Mouse (Mus musculus): Measurements from ENCODE around the gene Mid2. TPM values are rescaled to one million over a fixed set of nuclear protein-coding genes. Genes with fewer than 3 reads are reported as not detected.

Mid2 gene
- polyA plus RNA-seq, 1 experiment from 2014 or later = 1.2 TPM

DNA sequence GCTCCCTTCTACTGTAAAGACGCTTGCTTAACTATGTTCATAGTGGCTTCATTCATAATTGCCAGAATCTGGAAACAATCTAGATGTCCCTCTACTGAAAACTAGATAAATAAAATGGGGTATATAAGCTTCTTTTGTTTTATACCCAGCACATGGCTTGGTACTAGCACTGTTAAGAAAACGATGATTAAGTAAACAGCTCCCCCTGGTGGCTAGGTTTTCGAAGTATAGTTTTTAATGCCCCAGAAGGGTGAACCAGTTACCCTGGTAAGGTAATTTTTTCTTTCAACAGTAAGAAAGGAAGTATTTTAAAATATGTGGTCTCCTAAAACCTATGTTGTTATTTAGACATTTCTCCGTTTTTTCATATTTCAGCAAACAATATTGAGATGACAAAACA lies 58.0 kb downstream of the Mid2 start:
- Histone ChIP-seq H3K4me1 (no peaks in the 10 kb centered on the region), H3K9me3 (replicated peaks) (no peaks in the 10 kb centered on the region), H3K4me2 (no peak overlapping the region), H3K27me3 (no peaks in the 10 kb centered on the region), H3K27ac (no peak overlapping the region), H3K36me3 (ENCODE audit: poor library complexity, severe bottlenecking) (no peaks in the 10 kb centered on the region), H3K9ac (no peak overlapping the region), H3K4me3 (no peak overlapping the region)
- no peak for ATAC-seq
- WGBS = 40% methylated on average over 4 of the region's 4 CpGs

GRCm38 (mm10) chrX:140738986-140739385 lies 74.6 kb downstream of the Mid2 start:
- Histone ChIP-seq H3K4me1 (no peaks in the 10 kb centered on the region), H3K9ac (no peak overlapping the region), H3K4me3 (no peak overlapping the region), H3K27me3 (peaks cover 6% of the 10 kb centered on the region; the same call in 1 of the 2 replicates), H3K27ac (no peak overlapping the region), H3K36me3 (ENCODE audit: poor library complexity, severe bottlenecking) (no peaks in the 10 kb centered on the region), H3K4me2 (no peak overlapping the region), H3K9me3 (replicated peaks) (no peaks in the 10 kb centered on the region)
- ATAC-seq = no peak

DNA sequence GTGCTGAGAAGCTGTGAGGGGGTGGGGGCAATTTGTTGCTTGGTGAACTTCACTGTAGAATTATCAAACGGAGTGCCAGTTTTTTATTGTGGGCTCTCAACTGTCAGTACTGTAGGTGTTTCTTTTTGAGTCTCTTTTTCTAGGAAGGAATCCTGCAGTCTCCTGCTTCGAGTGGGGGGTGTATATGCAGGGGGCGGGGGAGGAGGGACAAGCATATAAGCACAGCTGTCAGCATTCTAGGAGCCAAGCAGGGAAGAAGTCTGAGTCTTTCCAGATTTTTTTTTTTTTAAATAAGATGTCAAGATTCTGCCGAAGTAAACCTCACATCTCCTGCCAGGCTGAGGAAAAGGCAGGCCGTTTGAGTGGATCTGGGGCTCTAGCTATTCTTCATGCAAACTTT lies 78.8 kb downstream of the Mid2 start:
- 64% methylated on average over 5 of the region's 5 CpGs for WGBS
- H3K4me2 ChIP-seq = no peak overlapping the region
- no peaks in the 10 kb centered on the region for H3K4me1 ChIP-seq
- H3K4me3 ChIP-seq = no peak overlapping the region
- no peak overlapping the region for H3K27ac ChIP-seq
- H3K36me3 ChIP-seq (ENCODE audit: poor library complexity, severe bottlenecking) = no peaks in the 10 kb centered on the region
- no peak for ATAC-seq
- H3K9me3 ChIP-seq (replicated peaks) = no peaks in the 10 kb centered on the region
- H3K9ac ChIP-seq = no peak overlapping the region
- peaks cover 6% of the 10 kb centered on the region; the same call in 1 of the 2 replicates for H3K27me3 ChIP-seq

DNA sequence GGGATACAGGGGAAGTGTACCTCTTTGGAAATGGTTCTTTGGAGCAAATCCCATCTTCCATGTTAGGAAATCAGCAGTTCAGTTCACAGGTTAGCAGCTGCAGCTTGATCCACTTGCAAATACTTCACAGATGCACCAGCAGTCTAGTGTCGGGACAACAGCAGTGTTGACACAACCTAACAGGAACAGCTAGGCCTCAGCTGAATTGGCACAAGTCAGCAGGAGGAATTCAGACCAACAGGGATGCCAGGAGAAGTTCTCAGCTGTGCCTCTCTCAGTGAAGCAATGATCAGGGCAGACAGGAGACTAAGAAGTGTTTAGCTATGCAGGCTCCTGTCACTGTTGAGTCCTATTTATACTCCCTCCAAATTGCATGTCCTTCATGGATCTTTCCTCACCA lies 105.4 kb downstream of the Mid2 start:
- Histone ChIP-seq H3K4me3 (no peak overlapping the region), H3K27me3 (no peaks in the 10 kb centered on the region), H3K27ac (no peak overlapping the region), H3K4me1 (no peaks in the 10 kb centered on the region), H3K9ac (no peak overlapping the region), H3K4me2 (no peak overlapping the region), H3K36me3 (ENCODE audit: poor library complexity, severe bottlenecking) (no peaks in the 10 kb centered on the region), H3K9me3 (replicated peaks) (no peaks in the 10 kb centered on the region)
- no peak for ATAC-seq
- 84% methylated on average over 1 of the region's 1 CpGs for WGBS

GRCm38 (mm10) chrX:140805340-140805739 lies 140.9 kb downstream of the Mid2 start:
- H3K4me1 ChIP-seq = no peaks in the 10 kb centered on the region
- no peaks in the 10 kb centered on the region for H3K9me3 ChIP-seq (replicated peaks)
- H3K27me3 ChIP-seq = peaks cover 10% of the 10 kb centered on the region; the same call in 1 of the 2 replicates
- no peak for ATAC-seq
- no peaks in the 10 kb centered on the region for H3K36me3 ChIP-seq (ENCODE audit: poor library complexity, severe bottlenecking)
- H3K27ac ChIP-seq = no peak overlapping the region
- 96% methylated on average over 2 of the region's 2 CpGs for WGBS
- H3K9ac ChIP-seq = no peak overlapping the region
- H3K4me3 ChIP-seq = no peak overlapping the region
- no peak overlapping the region for H3K4me2 ChIP-seq

DNA sequence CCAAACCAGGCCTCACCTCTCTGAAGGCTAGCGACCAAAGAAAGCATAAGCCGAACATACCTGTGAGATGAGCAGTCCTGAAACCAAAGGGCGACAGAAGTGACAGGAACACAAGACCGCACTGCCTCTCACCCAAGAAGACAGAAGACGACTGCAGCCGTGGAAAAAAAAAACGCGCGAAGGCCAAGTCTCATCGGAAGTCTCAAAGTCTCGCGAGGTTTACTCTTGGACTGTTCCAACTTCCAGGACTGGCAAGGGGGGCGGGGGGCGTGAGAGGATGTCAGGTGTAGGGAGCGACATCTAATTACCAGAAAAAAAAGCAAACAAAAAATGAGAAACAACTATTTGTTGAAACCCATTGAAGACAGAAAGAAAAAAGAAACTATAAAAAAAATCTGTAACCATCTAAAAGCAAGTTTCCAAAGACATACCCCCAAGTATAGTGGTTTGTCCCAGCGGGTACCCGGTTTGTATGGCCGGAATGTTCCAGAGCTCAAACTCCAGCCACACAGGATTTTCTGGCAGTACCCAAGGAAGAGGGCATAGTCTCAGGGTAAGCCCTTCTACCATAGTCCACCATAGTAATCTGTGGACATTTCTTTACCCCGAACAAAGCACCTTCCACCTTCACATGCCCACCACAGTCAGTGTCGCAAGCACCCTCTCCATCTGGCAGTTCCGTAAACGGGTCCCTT lies 149.1 kb downstream of the Mid2 start, which contains the start of gene Tex13b:
Gene Tex13b (minus strand): TSS at position 122 of the 695 bp plus-strand sequence.
- Histone ChIP-seq H3K9ac (no peak within 1 kb of the TSS), H3K27ac (no peak within 1 kb of the TSS), H3K4me2 (no peak within 1 kb of the TSS), H3K27me3 (0 out of 2 replicates have a peak, but pooled peaks cover 3% of the 10 kb centered on the region), H3K36me3 (ENCODE audit: poor library complexity, severe bottlenecking) (no peaks in the 10 kb centered on the region), H3K4me3 (no peak within 1 kb of the TSS), H3K4me1 (no peaks in the 10 kb centered on the region), H3K9me3 (replicated peaks) (no peaks in the 10 kb centered on the region)
- ATAC-seq = no peak
- 93% methylated on average over 22 of the region's 22 CpGs for WGBS

Other genes with a start within 250 kb of the Mid2 start
- 66.1 and 71.9 TPM in 2 replicates for gene Prps1, start 208.0 kb upstream of the Mid2 start, polyA plus RNA-seq (2015; fragmentation: Nextera tagmentation; extraction: Ambion mirVana)
- 84.3 and 96.1 TPM in 2 replicates for gene Tsc22d3, start 63.9 kb upstream of the Mid2 start, polyA plus RNA-seq (2015; fragmentation: Nextera tagmentation; extraction: Ambion mirVana)
- gene Tex13b, start 148.8 kb downstream of the Mid2 start, polyA plus RNA-seq (2015; fragmentation: Nextera tagmentation; extraction: Ambion mirVana) = not detected in 2 replicates
- not detected in 2 replicates for gene Vsig1, start 243.0 kb downstream of the Mid2 start, polyA plus RNA-seq (2015; fragmentation: Nextera tagmentation; extraction: Ambion mirVana)

All from forebrain, embryonic 13.5 days (tissue).